Mouse (Mus musculus) hindbrain, embryonic 12.5 days (tissue): ENCODE results near the gene Tmcc2. TPM values are rescaled to one million over a fixed set of nuclear protein-coding genes. Genes with fewer than 3 reads are reported as not detected.
"Not testable (repeated sequence)": the region's sequence is repeated elsewhere in the genome, so short reads cannot be mapped to it uniquely, and the experiment has no call there.

Experiments
- ATAC-seq: fragments of 200-750 bp; cut with Nextera tagmentation; 2 replicates; pipeline ENCODE4 v1.8.0; 2017; ENCODE audit warnings: moderate TSS enrichment; ENCODE audit not compliant: low FRiP score
- H3K27ac ChIP-seq: fragments of 300-500 bp; sonication (generic); 2 replicates; pipeline ENCODE4 v1.5.1; 2016; ENCODE audit warnings: mild to moderate bottlenecking
- H3K27me3 ChIP-seq: fragments of 300-500 bp; sonication (generic); 2 replicates; pipeline ENCODE4 v1.6.1; 2016; ENCODE audit warnings: mild to moderate bottlenecking
- H3K36me3 ChIP-seq: fragments of 300-500 bp; sonication (generic); 2 replicates; pipeline ENCODE4 v1.6.1; 2016; ENCODE audit warnings: mild to moderate bottlenecking
- H3K4me1 ChIP-seq: fragments of 300-500 bp; sonication (generic); 2 replicates; pipeline ENCODE4 v1.6.1; 2016
- H3K4me2 ChIP-seq: fragments of 300-500 bp; sonication (generic); replicated peaks from 2 replicates; pipeline ENCODE4 v1.6.1; 2016; ENCODE audit warnings: mild to moderate bottlenecking
- H3K4me3 ChIP-seq: fragments of 300-500 bp; sonication (generic); 2 replicates; pipeline ENCODE4 v1.5.1; 2016; ENCODE audit warnings: mild to moderate bottlenecking
- H3K9ac ChIP-seq: fragments of 300-500 bp; sonication (generic); 2 replicates; pipeline ENCODE4 v1.6.1; 2016; ENCODE audit warnings: mild to moderate bottlenecking, moderate library complexity
- H3K9me3 ChIP-seq: fragments of 300-500 bp; sonication (generic); replicated peaks from 2 replicates; pipeline ENCODE4 v1.6.1; 2016; ENCODE audit warnings: mild to moderate bottlenecking
- WGBS: fragments of 180-500 bp; shearing (Covaris S2); methylation state at CpG from one replicate; pipeline ENCODE4 v1.1.7; 2016; 5-methylcytosine and 5-hydroxymethylcytosine counted together
- polyA plus RNA-seq: library from polyadenylated mRNA; unstranded; fragments of >200 nt; fragmentation: Nextera tagmentation; extraction: Ambion mirVana; gene quantifications from 2 replicates; pipeline ENCODE4 v1.2.1, GENCODE M21; 2016

Gene Tmcc2
- polyA plus RNA-seq, 1 experiment from 2014 or later: 37.8 TPM

DNA sequence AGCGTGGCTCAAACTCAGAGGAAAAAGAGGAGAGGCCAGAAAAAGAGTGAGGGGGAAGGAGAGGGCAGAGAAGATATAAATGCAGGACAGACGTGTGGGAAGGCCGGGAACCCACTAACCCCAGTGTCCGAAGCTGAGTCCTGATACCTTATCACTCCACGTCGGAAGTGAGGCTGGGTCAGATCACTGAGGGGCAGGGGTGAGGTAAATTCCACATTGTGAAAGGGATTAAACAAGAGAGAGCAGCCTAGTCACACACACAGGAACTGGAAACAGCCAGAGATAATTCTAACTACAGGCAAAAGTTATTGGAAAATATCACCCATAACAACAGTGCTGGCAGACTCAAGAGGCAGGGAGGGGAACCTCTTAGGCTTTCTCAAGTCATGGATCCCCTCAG, 29.1 kb downstream of the Tmcc2 start:
- H3K27me3 ChIP-seq: no peaks in the 10 kb centered on the region
- WGBS: 86% methylated on average over 6 of the region's 6 CpGs
- H3K4me3 ChIP-seq: no peak overlapping the region
- H3K9me3 ChIP-seq: no peaks in the 10 kb centered on the region
- no peak overlapping the region for H3K27ac ChIP-seq
- H3K36me3 ChIP-seq: peaks cover 49% of the 10 kb centered on the region
- no peak overlapping the region for H3K4me2 ChIP-seq
- H3K4me1 ChIP-seq: peaks cover 15% of the 10 kb centered on the region
- H3K9ac ChIP-seq: no peak overlapping the region
- ATAC-seq: no peak

DNA sequence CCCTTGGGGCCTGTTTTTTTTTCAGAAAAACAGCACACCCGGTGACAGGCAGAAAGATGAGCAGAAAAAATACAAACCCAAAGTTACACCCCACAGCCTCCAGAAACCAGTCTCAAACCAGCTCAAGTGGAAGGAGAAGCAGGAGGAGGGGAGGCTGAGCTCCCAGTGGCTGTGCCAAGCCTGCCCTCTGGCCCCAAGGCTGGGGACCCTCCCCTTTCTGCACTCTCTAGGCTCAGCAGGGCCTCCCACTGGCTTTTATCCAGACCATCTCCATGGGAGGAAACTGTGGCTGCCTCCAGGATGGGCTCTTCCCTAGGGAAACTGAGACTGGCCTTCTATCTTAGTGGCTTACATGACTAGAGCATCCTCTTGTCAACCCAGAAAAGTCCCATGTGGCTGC, 34.2 kb downstream of the Tmcc2 start:
- no peaks in the 10 kb centered on the region for H3K9me3 ChIP-seq
- WGBS: 54% methylated on average over 1 of the region's 1 CpGs
- H3K27me3 ChIP-seq: no peaks in the 10 kb centered on the region
- H3K4me3 ChIP-seq: no peak overlapping the region
- H3K4me1 ChIP-seq: peaks cover 10% of the 10 kb centered on the region
- peaks cover 49% of the 10 kb centered on the region for H3K36me3 ChIP-seq
- H3K4me2 ChIP-seq: no peak overlapping the region
- no peak overlapping the region for H3K9ac ChIP-seq
- no peak for ATAC-seq
- no peak overlapping the region for H3K27ac ChIP-seq

DNA sequence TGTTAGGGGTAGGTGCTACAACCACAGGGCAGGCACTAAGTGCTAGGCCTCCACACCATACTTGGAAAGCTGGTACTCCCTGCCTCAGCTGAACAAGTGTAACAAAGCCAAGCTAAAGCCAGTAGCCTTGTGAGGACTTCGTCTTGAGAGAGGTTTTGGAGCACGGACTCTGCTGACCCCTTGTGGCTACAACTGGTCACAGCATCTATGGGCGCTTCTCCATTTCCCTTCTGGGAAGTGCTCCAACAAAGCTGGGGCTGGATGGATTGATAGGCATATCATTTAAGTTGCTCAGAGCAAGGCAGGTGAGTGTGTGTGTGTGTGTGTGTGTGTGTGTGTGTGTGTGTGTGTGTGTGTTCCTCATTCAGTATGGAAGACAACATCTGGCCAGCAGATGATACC, 35.2 kb downstream of the Tmcc2 start:
- Histone ChIP-seq H3K27me3 (no peaks in the 10 kb centered on the region), H3K4me1 (peaks cover 10% of the 10 kb centered on the region), H3K4me2 (no peak overlapping the region), H3K4me3 (no peak overlapping the region), H3K27ac (0 out of 2 replicates have a peak overlapping the region, but pooled peaks have one; percentile 40), H3K36me3 (peaks cover 42% of the 10 kb centered on the region), H3K9ac (no peak overlapping the region), H3K9me3 (no peaks in the 10 kb centered on the region)
- WGBS: 0% methylated on average over 3 of the region's 3 CpGs
- ATAC-seq: peak; percentile 80

DNA sequence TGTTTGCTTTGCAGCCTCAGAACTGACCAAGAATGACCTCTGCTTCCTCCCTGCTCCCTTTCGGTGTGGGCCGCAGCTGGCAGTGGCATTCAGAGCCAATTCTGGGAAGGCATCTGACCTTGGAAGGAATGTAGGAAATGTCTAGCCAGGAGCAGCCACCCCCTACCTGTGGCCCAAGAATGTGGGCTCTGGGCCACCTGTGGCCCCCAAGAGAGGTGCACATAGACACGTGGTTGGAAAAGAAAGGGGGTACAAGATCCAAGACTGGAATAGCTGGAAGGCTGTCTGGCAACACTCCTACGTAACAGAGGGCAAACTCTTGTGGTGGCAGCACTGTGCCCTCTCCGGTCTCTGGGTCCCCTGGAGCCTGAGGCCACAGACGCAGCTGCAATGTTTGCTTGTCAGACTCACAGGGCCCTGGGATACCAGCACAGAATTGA, 35.9 kb downstream of the Tmcc2 start:
- Histone ChIP-seq H3K27ac (peak overlapping the region; percentile 36), H3K4me1 (peaks cover 10% of the 10 kb centered on the region), H3K4me2 (no peak overlapping the region), H3K4me3 (no peak overlapping the region), H3K36me3 (peaks cover 35% of the 10 kb centered on the region), H3K9me3 (no peaks in the 10 kb centered on the region), H3K27me3 (no peaks in the 10 kb centered on the region), H3K9ac (peak overlapping the region; percentile 29; the same call in 1 of the 2 replicates)
- ATAC-seq: no peak
- 42% methylated on average over 6 of the region's 6 CpGs for WGBS

DNA sequence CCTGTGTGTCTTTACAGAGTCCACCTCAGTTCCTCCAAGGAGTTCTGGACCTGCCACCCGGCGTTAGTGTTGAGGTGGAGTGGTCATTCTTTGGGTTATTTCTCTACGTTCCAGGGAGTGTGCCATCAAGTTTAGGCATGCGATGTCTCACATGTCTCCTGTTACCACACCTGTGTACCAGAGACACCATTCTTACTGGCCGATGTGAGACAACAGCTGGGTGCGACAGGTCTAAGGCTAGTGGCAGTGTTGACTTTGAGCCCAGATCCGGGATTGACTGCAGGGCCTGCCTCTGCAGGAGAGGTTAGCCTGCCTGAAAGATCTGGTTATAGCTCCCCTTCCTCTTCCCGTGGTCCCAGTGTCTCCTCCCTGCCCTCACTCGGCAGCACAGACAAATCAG, 36.8 kb downstream of the Tmcc2 start:
- no peak overlapping the region for H3K9ac ChIP-seq
- H3K27ac ChIP-seq: no peak overlapping the region
- 72% methylated on average over 9 of the region's 9 CpGs for WGBS

DNA sequence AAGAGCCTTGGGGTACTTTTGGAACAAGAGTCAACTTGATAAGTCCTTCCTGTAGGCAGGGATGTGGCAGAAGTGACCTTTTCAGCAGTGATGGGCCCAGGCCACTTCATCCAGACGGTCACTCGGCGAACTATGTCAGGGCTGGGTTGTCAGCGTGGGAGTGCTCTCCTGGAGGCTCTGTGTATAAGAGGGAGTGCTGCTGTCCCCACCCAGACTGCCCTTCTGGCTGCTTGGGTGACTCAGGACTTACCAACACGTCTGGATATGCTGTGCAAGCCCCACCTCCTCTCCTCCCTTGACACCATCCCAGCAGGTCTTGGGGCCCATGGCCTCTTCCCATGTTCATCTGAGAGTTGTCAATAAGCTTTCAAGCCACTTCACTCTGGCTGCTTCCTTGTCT, 37.7 kb downstream of the Tmcc2 start:
- H3K9ac ChIP-seq: no peak overlapping the region
- ATAC-seq: no peak
- H3K4me3 ChIP-seq: no peak overlapping the region
- H3K27me3 ChIP-seq: no peaks in the 10 kb centered on the region
- H3K9me3 ChIP-seq: no peaks in the 10 kb centered on the region
- 69% methylated on average over 5 of the region's 5 CpGs for WGBS
- peaks cover 17% of the 10 kb centered on the region for H3K36me3 ChIP-seq
- H3K27ac ChIP-seq: no peak overlapping the region
- H3K4me2 ChIP-seq: no peak overlapping the region
- H3K4me1 ChIP-seq: peaks cover 10% of the 10 kb centered on the region

More for the DNA sequence above, 36.8 kb downstream of the Tmcc2 start:
- Histone ChIP-seq H3K4me2 (no peak overlapping the region), H3K27me3 (no peaks in the 10 kb centered on the region), H3K36me3 (peaks cover 26% of the 10 kb centered on the region), H3K4me3 (no peak overlapping the region), H3K9me3 (no peaks in the 10 kb centered on the region), H3K4me1 (peaks cover 10% of the 10 kb centered on the region)
- no peak for ATAC-seq

DNA sequence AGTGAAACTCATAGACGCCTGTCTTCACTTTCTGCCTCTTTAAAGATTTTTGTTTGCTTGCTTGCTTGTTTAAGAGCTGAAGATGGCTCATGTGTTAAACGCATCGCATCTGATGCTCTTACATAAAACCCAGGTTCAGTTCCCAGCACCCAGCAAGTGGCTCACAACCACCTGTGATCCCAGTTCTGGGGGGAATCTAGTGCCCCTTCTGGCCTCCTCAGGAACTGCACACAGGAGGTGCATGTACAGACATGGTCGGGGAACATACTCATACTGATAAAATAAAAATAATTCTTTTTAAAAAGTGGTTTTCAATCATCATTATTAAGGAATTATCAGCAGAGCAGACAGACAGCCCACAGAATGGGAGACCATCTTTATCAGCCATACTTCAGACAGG, 40.0 kb downstream of the Tmcc2 start:
- peaks cover 10% of the 10 kb centered on the region for H3K4me1 ChIP-seq
- WGBS: 95% methylated on average over 4 of the region's 4 CpGs
- no peaks in the 10 kb centered on the region for H3K36me3 ChIP-seq
- ATAC-seq: no peak
- no peak overlapping the region for H3K4me3 ChIP-seq
- no peak overlapping the region for H3K4me2 ChIP-seq
- no peak overlapping the region for H3K9ac ChIP-seq
- no peak overlapping the region for H3K27ac ChIP-seq
- H3K27me3 ChIP-seq: no peaks in the 10 kb centered on the region
- H3K9me3 ChIP-seq: no peaks in the 10 kb centered on the region

DNA sequence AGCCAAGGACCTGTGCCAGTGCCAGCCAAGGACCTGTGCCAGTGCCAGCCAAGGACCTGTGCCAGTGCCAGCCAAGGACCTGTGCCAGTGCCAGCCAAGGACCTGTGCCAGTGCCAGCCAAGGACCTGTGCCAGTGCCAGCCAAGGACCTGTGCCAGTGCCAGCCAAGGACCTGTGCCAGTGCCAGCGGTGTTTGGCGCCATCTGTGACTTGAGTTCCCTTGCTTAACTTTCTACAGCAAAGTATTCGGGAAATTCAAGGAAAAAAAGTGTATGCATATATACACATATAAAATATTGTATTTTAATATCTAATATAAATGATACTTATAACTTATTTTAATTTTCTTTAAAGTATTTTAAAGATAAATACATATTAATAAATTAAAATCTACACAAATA, 41.5 kb downstream of the Tmcc2 start:
- ATAC-seq, H3K27ac ChIP-seq, H3K9me3 ChIP-seq, H3K4me1 ChIP-seq, H3K4me3 ChIP-seq, H3K27me3 ChIP-seq, H3K9ac ChIP-seq, H3K4me2 ChIP-seq, H3K36me3 ChIP-seq: not testable (repeated sequence)
- 96% methylated on average over 3 of the region's 3 CpGs for WGBS

DNA sequence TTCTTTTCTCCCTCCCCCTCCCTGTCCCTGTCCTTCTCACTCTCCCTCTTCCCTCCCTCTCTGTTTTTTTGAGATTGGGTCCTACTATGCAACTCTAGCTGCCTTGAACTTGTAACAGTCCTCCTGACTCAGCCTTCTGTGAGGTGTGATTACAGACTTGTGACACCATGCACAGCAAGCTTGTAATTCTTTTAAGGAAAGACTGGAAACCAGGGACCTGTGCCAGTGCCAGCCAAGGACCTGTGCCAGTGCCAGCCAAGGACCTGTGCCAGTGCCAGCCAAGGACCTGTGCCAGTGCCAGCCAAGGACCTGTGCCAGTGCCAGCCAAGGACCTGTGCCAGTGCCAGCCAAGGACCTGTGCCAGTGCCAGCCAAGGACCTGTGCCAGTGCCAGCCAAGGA, 42.0 kb downstream of the Tmcc2 start:
- H3K4me1 ChIP-seq, H3K9me3 ChIP-seq, H3K27ac ChIP-seq, H3K36me3 ChIP-seq, H3K9ac ChIP-seq, ATAC-seq, H3K27me3 ChIP-seq, H3K4me3 ChIP-seq, H3K4me2 ChIP-seq: not testable (repeated sequence)

DNA sequence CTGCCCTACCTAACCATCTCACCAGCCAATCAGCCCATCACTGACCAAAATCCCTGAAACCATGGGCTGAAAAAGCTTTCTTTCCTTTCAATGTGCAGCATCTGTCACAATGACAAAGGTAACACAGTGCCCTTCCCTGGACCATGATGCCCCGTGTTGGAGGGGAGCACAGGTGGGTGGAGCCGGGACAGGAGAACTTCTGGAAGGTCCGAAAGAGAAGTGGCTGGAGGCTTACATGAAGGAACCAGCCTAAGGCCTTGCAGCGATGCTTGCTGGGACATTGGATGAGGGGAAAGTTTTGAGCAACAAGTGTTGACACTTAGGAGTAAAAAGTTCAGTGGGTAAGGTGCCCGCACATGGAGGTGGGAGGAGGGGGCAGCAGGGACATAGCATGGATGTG, 42.7 kb downstream of the Tmcc2 start:
- Histone ChIP-seq H3K27ac (no peak overlapping the region), H3K9me3 (no peaks in the 10 kb centered on the region), H3K4me2 (no peak overlapping the region), H3K4me3 (no peak overlapping the region), H3K27me3 (no peaks in the 10 kb centered on the region), H3K36me3 (no peaks in the 10 kb centered on the region), H3K4me1 (no peaks in the 10 kb centered on the region), H3K9ac (no peak overlapping the region)
- 83% methylated on average over 5 of the region's 5 CpGs for WGBS
- ATAC-seq: no peak

DNA sequence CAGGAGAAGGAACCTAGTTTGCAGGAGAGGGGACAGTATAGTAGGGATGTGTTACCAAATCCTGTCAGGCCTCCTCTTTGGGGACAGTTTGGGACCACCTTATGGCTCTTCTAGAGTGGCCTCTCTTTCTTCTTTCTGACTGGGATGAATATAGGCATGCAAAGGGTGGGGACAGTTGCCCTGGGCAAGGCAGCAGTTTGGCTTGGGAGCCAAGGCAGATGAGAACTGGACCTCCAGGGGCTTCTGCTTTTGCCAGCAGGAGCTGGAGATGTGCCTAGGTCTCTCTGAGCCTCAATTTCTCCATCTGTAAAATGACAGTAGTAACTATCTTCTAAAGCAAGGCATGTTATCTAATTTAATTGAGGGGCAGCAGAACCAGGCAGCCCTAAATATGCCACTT, 44.1 kb downstream of the Tmcc2 start:
- Histone ChIP-seq H3K9ac (no peak overlapping the region), H3K4me2 (no peak overlapping the region), H3K36me3 (no peaks in the 10 kb centered on the region), H3K27me3 (no peaks in the 10 kb centered on the region), H3K27ac (no peak overlapping the region), H3K9me3 (no peaks in the 10 kb centered on the region), H3K4me3 (no peak overlapping the region), H3K4me1 (no peaks in the 10 kb centered on the region)
- no peak for ATAC-seq

DNA sequence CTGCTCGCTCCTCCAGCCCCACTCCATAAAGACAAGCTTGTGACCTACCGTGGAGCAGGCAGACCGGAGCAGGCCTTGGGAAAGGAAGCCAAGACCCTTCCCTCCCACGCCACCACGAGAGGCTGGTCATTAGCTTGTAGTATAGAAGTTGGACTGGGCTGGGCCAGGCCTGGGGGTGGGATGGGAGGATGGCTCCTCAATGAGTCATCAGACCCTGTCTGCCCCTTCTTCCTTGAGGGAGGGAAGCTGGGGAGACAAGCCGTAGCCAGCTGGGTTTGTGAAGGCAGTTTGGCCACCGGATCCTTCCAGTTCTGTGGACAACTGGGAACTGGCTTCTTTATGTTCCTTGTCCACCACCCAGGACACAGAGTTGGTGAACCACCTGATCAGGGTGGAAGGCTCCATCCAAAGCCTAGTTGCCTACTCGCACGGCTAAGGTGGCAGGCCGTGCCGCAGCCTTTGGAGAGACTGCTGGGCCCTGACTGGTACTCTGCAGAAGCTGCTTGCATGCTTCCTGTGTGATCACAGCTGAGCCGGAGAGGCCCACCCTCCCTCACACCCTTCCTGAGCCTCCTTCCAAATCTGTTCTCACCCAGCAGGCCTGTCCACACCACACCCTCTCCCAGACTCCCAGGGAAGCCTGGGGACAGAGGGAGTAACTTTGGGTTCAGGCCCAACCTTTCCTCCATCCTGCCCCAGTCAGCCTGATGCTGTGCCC, 44.8 kb downstream of the Tmcc2 start:
- Histone ChIP-seq H3K9me3 (no peaks in the 10 kb centered on the region), H3K27ac (no peak overlapping the region), H3K9ac (no peak overlapping the region), H3K27me3 (no peaks in the 10 kb centered on the region), H3K4me2 (no peak overlapping the region), H3K4me3 (no peak overlapping the region), H3K36me3 (no peaks in the 10 kb centered on the region), H3K4me1 (no peaks in the 10 kb centered on the region)
- 85% methylated on average over 12 of the region's 12 CpGs for WGBS
- ATAC-seq: no peak

DNA sequence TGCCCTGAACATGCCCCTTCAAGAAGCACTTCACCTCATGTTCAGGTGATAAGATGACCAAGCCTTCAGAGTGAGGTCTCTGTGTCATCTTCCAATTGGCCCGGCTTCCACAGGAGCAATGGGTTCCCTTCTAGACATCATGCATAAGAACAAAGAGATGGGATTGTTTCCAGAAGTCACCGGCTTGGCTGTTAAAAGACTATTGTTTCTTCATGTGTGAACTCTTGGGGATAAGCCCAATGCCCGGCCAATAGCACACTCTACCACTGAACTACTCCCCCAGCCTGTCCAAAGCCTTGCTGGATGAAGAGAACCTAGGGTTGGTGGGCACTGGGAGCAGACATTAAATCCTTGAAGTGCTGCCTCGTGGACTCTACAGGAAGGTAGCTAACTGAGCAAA, 45.6 kb downstream of the Tmcc2 start:
- H3K4me1 ChIP-seq: no peaks in the 10 kb centered on the region
- 79% methylated on average over 4 of the region's 4 CpGs for WGBS
- H3K27ac ChIP-seq: no peak overlapping the region
- H3K4me2 ChIP-seq: no peak overlapping the region
- H3K9me3 ChIP-seq: no peaks in the 10 kb centered on the region
- H3K4me3 ChIP-seq: no peak overlapping the region
- no peak for ATAC-seq
- H3K27me3 ChIP-seq: no peaks in the 10 kb centered on the region
- no peaks in the 10 kb centered on the region for H3K36me3 ChIP-seq
- H3K9ac ChIP-seq: no peak overlapping the region
